Mouse (Mus musculus): Measurements from ENCODE around the gene Alox5. TPM values are rescaled to one million over a fixed set of nuclear protein-coding genes. Genes with fewer than 3 reads are reported as not detected.
"Not testable (repeated sequence)": the region's sequence is repeated elsewhere in the genome, so short reads cannot be mapped to it uniquely, and the experiment has no call there.

Alox5 gene
- total RNA-seq (2022), result 1 to 10 TPM; 1.4 to 5.7 (median 3.8) TPM

- DNase-seq (ENCODE audit: low spot score in 2 of 2), result no peak
Observed at GRCm38 (mm10) chr6:116460544-116461283, at the start of gene Alox5. Gene Alox5, minus strand, starts transcription at chr6:116461178.

DNA sequence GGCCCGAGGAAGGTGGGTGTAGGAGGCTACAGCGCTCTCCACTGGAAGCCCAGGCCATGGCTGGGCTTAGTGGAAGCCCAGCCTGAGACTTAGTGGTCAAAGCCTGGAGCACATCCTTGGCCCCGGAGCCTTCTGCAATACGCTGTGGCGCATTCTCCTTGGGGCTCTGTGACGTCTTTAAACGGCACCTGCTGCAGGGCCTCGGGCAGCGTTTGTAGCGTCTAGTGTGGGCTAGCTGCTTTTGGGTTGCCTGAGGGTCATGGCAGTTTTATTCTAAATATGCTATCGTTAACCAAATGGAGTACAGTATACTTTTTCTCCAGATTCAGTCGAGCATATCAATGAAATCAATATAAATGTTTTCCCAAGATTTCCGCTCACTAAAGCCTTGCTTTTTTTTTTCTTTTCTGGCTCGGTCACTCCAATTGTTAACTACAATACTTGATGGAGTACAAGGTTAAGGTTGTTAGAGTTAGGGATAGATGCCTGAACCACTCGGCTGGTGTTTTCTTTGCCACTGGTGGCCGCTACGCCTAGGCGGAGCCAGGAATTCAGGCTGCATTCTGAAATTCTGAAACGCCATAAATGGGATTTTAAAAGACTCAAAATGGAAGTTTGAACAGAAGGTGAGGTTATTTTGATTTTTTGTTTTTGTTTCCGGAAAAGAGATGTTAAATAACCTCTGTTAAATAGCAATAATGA is 45.5 kb upstream of the Alox5 start, which contains the start of gene Olfr212:
Gene Olfr212 (plus strand): TSS at position 215 of the 702 bp plus-strand sequence.
- DNase-seq (ENCODE audit: low spot score in 2 of 2), result not testable (repeated sequence)

- no peak for DNase-seq (ENCODE audit: low spot score in 2 of 2)
Observed at GRCm38 (mm10) chr6:116495960-116496359, 35.0 kb upstream of the Alox5 start.

GRCm38 (mm10) chr6:116493742-116494141 is 32.8 kb upstream of the Alox5 start:
- no peak for DNase-seq (ENCODE audit: low spot score in 2 of 2)

DNA sequence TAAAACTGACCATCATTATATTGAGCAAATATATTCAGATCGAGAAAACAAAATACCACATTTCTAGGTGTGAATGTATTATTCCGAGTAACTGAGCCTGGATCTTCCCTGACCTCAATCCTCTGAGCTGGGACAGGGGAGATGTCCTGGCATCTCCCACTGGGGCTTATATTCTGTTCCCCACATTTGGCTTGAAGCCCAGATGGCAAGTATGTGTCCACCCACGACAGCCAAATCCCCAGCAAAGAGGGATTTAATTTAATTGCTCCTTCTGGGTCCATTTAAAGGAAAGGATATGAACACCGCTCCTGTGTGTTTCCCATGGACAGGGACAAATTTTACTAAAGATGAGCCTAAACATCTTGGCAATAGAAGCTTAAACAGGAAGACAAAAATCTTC is 27.8 kb upstream of the Alox5 start, which contains the start of gene Olfr211:
Gene Olfr211 (plus strand): TSS at position 301 of the 400 bp plus-strand sequence.
- DNase-seq (ENCODE audit: low spot score in 2 of 2), result no peak

DNA sequence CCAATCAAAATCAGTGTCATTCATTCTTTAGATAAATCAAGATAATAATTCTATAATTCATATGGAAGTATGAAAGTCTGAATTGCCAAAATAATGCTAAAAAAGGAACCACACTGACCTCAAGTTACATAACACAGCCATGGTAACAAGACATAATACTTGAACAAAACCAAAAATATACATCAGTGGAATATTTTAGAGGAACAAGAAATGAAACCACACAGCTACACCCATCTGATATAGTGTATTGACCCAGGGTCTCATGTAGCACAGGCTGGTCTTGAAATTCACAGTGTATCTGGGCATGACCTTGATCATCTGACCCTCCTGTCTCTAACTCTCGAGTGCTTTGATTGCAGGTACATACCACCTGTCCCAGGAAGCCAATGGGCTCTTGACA is 25.9 kb upstream of the Alox5 start:
- no peak for DNase-seq (ENCODE audit: low spot score in 2 of 2)

DNA sequence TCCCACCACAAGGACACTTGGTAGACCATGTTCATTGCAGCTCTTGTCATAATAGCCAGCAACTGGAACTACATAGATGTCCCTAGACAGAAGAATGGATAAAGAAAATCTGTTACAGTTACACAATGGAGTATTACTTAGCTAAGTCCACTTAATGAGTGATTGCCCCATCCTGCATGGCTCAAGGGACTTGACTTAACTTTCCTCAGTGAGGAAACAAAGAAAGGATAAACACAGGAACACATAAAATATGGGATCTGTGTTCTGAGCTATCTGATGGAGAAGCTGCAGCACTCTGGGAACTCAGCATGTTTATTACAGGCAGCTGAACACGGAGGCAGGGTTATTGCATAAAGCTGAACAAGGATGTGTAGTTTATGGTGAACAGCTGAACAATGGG is 24.1 kb upstream of the Alox5 start:
- no peak for DNase-seq (ENCODE audit: low spot score in 2 of 2)

- no peak for DNase-seq (ENCODE audit: low spot score in 2 of 2)
Observed at GRCm38 (mm10) chr6:116468081-116468480, 7.1 kb upstream of the Alox5 start.

DNA sequence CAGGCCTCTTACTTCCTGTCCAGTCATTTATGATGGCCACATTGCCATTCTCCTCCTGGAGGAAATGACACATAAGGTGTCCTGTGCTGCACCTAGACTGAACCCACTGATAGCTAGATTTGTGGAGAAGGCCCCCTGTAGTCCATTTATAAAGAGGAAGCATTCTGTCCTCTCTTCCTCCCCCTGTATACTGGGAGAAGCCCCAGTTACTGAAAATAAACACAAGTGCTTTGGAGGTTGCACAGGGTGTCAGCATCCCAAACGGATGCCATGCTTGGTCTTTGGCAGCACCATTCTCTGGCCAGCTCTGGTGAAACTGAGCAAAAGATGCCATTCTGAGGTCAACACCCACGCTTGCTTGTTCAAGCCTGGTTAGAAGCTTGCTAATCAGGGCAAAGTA is 1.7 kb downstream of the Alox5 start:
- DNase-seq (ENCODE audit: low spot score in 2 of 2), result no peak

DNA sequence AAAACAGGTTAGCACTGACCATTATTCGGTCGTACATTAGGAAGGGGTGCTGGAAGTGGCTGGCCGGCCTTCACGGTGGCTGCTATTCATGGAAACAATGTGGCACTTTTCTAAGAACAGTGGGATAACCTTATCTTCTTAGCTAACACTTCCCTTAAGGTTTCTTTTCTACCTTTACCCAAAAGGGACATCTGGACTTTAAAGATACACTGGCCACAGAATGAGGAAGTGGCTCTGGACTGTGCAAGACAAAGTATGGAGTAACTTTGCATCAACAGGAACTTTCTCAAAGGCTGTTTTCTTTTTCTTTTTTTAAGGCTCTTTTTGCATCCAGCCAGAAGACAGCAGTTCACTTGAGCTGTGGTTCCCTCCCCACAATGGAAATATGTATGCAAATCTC is 2.2 kb downstream of the Alox5 start:
- DNase-seq (ENCODE audit: low spot score in 2 of 2), result no peak

GRCm38 (mm10) chr6:116456482-116456881 is 4.5 kb downstream of the Alox5 start:
- DNase-seq (ENCODE audit: low spot score in 2 of 2), result no peak

- no peak for DNase-seq (ENCODE audit: low spot score in 2 of 2)
Observed at GRCm38 (mm10) chr6:116455781-116456180, 5.2 kb downstream of the Alox5 start.

- DNase-seq (ENCODE audit: low spot score in 2 of 2), result no peak
Observed at GRCm38 (mm10) chr6:116440849-116441248, 20.1 kb downstream of the Alox5 start.

DNA sequence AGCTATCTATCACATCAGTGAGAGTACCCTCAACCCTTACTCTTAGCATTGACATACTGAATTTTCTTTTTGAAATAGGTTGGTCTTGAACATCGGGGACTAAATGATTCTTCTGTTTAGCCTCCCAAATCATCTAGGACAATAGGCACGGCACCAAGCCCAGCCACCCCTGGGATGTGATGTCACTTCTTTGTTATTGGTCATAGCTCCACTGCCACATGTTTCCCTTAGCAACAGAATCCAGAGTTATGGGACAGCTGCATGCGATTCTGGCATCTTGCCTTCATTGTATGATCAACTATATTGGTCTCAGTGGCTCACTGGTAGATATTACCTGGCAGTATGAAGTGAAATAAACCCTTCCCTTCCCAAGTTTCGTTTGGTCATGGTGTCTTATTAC is 20.5 kb downstream of the Alox5 start:
- no peak for DNase-seq (ENCODE audit: low spot score in 2 of 2)

GRCm38 (mm10) chr6:116439531-116439930 is 21.4 kb downstream of the Alox5 start:
- DNase-seq (ENCODE audit: low spot score in 2 of 2), result no peak

- no peak for DNase-seq (ENCODE audit: low spot score in 2 of 2)
Observed at GRCm38 (mm10) chr6:116438864-116439263, 22.1 kb downstream of the Alox5 start.

DNA sequence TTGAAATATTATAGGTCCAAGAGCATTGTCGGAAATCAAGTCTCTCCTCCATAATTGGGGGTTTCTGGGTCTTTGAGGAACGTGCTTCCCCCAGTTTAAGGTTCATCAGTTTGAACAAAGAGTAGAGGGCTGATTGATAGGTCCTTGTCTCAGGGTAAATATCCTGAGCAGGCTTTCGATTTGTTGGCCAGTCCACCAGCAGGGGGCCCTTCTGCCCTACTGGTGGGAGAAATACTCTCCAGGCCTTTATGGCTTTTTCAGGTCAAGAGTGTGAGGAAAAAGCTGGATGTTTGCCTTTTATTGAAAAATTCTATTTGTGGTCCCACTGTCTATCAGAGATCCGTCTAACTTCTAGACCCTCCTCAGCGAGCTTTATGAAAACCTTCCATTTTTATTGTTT is 32.7 kb downstream of the Alox5 start:
- DNase-seq (ENCODE audit: low spot score in 2 of 2), result no peak

GRCm38 (mm10) chr6:116427552-116427951 is 33.4 kb downstream of the Alox5 start:
- DNase-seq (ENCODE audit: low spot score in 2 of 2), result no peak

DNA sequence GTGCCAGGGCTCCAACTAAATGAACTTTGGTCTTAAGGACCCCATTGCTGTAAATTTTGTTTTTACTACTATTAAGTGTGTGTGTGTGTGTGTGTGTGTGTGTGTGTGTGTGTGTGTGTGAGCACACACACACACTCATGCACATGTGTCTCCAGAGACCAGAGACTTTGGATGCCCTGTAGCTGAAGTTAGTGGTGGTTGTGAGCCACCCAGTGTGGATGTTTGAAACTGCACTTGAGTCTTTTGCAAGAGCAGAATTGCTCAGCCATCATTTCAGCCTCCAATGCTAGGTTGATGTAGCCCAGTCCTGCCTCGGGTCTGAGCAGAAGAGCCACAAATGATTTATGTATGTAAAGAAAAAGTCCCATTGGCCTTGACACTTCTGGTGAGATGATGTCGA is 37.3 kb downstream of the Alox5 start:
- peak in 1 of 2 experiments; percentile 41 for DNase-seq (ENCODE audit: low spot score in 2 of 2)

- no peak for DNase-seq (ENCODE audit: low spot score in 2 of 2)
Observed at GRCm38 (mm10) chr6:116422991-116423390, 38.0 kb downstream of the Alox5 start.

- DNase-seq (ENCODE audit: low spot score in 2 of 2), result no peak
Observed at GRCm38 (mm10) chr6:116420271-116420670, 40.7 kb downstream of the Alox5 start.

GRCm38 (mm10) chr6:116419699-116420098 is 41.3 kb downstream of the Alox5 start:
- DNase-seq (ENCODE audit: low spot score in 2 of 2), result no peak

DNA sequence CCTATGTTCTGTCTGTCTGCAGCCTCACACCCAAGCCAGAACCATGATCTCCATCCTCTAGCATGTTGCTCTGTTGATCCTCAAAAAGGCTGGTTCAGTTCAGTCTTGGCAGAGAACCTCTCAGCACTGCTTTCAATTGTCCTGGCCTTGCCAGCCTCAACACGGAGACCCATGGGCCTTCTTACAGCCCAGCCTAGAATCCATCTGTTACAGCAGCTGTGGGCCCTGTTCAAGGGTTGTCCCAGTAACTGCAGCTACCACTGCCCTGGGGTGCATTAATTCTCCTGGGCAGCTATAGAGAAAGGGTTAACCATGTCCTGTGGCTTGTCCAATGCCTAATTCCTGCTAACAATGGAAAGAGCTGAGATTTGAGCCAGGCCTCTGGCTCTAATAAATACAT is 42.5 kb downstream of the Alox5 start:
- DNase-seq (ENCODE audit: low spot score in 2 of 2), result no peak

All from layer of hippocampus, adult 8-10 months (tissue).